Mouse (Mus musculus) G1E (cell line): ENCODE data around the gene Rab10.

Experiments
- CTCF ChIP-seq: IDR thresholded peaks from 2 replicates; pipeline ENCODE4 v1.5.1; 2012; ENCODE audit warnings: low read depth, low read length, inconsistent platforms, mixed read lengths
- POLR2AphosphoS5 ChIP-seq: IDR thresholded peaks from 2 replicates; pipeline ENCODE4 v1.6.1; 2012; ENCODE audit warnings: low read depth, low read length, inconsistent platforms; ENCODE audit not compliant: insufficient replicate concordance

DNA sequence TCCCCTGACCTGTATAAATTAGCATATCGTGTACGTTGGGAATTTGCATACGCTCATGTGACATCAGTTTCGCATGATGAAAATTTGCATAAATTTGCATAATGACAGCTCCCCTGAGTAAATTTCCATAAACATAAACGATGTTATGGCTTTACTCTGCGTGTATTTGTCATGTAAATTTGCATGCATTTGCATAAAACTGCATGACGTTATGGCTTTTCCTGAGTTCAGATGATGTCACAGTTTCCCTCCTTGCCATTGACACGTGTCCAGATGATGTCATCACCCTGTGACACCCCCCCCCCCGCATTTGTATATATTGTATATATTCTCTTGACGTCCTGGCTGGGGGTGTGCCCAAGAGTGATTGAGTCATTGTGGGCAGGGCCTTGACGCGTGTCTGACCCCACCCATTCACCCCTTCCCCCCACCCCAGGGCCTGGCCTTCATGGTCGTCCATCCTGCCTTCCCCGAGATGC is 73.6 kb downstream of the Rab10 start:
- no peak for TF ChIP-seq CTCF
- no peak for TF ChIP-seq POLR2AphosphoS5
